Mouse (Mus musculus) C2C12 (cell line): ENCODE measurements at regions not wholly inside any gene's neighbourhood (a gene's known extent, or its start where the extent isn't known, plus 50 kb on each side); places are given as distances from the start of the nearest gene placed in this dataset.

Experiments
- CTCF ChIP-seq: IDR thresholded peaks from one replicate; pipeline ENCODE4 v1.5.1; 2011; ENCODE audit not compliant: control insufficient read depth, insufficient read depth, insufficient read length
- MAX ChIP-seq: IDR thresholded peaks from one replicate; pipeline ENCODE4 v1.6.1; 2011; ENCODE audit warnings: mild to moderate bottlenecking, control low read depth

DNA sequence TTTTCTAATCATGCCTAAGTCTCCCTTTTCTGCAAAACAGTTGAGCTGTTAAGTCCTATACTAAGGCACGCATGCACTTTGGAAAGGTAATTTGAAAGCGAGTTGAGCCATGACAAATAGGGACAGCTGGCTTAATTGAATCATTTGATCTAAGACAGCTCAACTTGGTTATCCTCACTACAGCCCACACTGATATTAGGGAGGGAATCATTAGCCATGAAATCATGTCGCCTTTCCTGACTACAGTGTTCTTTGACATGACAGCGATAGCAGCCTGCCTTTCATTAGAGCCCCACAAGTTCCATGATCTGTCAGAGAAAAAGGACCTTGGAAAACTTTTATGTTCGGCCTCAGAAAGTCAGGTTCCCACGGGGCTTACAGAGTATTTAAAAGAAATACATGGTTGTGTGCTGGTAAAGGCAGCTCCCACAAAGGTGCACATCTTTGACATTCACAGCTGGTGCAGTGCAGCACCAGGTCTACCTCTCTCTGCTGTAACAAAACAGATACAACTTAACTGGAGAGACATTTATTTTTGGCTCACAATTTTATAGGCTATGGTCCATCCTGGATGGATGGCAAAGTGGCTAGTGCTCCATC, 803.5 kb downstream of the Cypt12 start:
- TF ChIP-seq CTCF (no peak), MAX (no peak)
